Mouse (Mus musculus) gastrocnemius, adult 2 months (tissue): ENCODE measurements at regions not wholly inside any gene's neighbourhood (a gene's known extent, or its start where the extent isn't known, plus 50 kb on each side); places are given as distances from the start of the nearest gene placed in this dataset.

ENCODE experiments used
- DNase-seq: peaks from one replicate; pipeline ENCODE4 v3.0.0; 2022
- H3K27ac ChIP-seq: fragments of 200-600 bp; 2 replicates; pipeline ENCODE4 v1.8.1; 2022; ENCODE audit warnings: mild to moderate bottlenecking
- H3K4me3 ChIP-seq: fragments of 200-600 bp; 2 replicates; pipeline ENCODE4 v1.8.1; 2022; ENCODE audit warnings: mild to moderate bottlenecking, moderate library complexity
- CTCF ChIP-seq: fragments of 200-600 bp; IDR thresholded peaks from 2 replicates; pipeline ENCODE4 v1.8.1; 2022; ENCODE audit warnings: antibody characterized with exemption, mild to moderate bottlenecking, moderate library complexity
- intact Hi-C: fragments of 180-260 bp; cut with DNase I; formaldehyde crosslinking; loops from one replicate; pipeline ENCODE4 v1.15.1; 2025

DNA sequence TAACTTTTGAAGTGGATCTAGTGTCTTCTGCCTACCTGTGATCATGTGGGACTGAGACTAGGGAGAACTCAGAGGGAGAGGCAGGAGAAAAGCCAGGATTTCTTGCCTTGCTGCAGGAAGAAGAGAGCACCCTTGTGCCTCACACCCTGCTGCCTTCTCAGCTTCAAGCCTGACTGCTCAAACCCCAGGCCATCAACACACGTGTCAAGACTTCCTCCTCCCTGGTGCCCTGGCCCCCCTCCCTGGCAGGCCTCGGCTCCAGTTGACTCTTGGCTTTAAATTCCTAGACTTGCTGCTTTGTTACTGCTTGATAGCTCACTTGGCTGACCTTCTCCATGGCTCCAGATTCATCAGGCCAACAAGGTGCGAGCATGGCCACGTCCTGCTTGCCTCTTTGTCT lies 250.1 kb upstream of the Mki67 start:
- no peak overlapping the region for H3K4me3 ChIP-seq
- TF ChIP-seq CTCF, result no peak
- no peak overlapping the region for H3K27ac ChIP-seq
- intact Hi-C loops, result no loop called here
- DNase-seq, result no peak

DNA sequence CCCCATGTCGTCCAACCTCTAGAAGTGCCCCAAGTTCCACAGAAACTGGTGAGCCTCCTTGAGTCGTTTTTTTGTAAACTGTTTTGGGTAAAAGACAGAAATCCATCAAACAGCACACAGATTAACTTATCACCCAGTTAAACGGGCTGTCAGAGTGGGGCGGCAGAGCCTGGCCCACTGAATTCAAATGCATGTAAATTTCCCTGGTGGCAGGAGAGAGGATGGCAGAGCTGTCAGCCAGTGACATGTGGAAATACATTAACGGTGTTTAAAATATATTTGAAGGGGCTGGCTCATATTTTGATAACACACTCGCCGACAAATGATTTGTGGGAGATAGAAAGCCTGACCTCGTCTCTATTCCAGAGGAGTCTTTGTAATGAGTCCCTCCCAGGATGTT lies 252.5 kb upstream of the Mki67 start:
- no peak for TF ChIP-seq CTCF
- Histone ChIP-seq H3K27ac (no peak overlapping the region), H3K4me3 (no peak overlapping the region)
- DNase-seq, result no peak
- intact Hi-C loops, result no loop called here

DNA sequence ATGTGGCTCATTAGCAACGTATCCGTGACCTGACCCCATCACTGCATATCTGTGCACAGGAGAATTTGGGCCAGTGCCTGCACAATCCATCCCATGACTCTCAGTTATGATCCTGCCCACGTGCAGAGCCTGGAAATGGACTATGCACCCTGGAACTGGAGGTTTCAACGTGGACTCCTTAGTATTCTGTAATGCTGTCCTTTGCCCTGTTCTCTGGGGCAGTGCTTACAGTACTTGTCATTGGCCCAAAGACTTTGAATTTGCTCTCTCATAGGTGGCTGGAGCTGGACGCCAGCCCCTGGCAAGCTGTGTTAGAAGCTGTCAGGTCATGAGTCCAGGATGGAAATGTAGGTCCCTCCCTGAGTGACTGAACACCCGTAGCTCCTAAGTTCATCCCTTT lies 269.9 kb upstream of the Mki67 start:
- Histone ChIP-seq H3K27ac (no peak overlapping the region), H3K4me3 (no peak overlapping the region)
- TF ChIP-seq CTCF, result no peak
- DNase-seq, result no peak
- intact Hi-C loops, result no loop called here

DNA sequence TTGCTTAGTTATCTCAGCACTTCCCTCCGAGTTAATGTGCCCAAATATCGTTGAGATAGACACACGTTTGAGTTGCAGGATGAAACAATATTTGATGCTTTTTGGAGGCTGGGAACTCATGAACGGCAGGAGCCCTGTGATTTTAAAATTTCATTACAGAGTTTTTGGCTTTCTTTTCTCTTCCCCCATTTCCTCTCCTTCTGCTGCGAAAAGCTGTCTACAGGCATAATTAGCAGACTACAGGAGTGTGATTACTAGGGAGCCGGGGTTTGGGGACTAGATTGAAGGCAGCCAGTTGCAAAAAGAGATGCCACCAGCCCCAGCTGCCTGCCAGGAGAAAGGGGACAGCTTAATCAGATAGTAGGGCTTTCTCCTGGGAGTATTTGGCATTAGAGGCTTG lies 274.2 kb upstream of the Mki67 start:
- no peak overlapping the region for H3K27ac ChIP-seq
- intact Hi-C loops, result no loop called here
- DNase-seq, result no peak
- TF ChIP-seq CTCF, result no peak
- no peak overlapping the region for H3K4me3 ChIP-seq

DNA sequence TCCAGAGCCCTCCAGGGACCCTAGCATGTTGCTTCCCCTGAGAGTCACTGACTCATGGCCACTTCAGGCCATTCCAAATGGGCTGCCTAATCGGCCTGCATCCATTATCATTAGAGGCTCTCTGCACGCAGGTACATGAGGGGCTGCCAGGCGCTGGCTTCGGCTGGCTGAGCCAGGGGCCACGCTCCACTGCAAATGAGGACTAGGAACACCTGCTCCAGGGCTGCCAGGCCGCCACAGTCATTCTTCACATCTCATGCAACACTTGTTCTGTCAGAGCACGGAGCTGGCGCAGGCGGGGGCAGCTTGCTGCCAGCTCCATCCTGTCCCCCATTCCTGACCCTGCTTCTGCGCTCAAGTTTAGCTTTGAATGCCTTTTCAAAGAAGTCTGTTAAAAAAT lies 280.7 kb upstream of the Mki67 start:
- intact Hi-C loops, result no loop called here
- TF ChIP-seq CTCF, result no peak
- H3K4me3 ChIP-seq, result no peak overlapping the region
- H3K27ac ChIP-seq, result no peak overlapping the region
- no peak for DNase-seq

DNA sequence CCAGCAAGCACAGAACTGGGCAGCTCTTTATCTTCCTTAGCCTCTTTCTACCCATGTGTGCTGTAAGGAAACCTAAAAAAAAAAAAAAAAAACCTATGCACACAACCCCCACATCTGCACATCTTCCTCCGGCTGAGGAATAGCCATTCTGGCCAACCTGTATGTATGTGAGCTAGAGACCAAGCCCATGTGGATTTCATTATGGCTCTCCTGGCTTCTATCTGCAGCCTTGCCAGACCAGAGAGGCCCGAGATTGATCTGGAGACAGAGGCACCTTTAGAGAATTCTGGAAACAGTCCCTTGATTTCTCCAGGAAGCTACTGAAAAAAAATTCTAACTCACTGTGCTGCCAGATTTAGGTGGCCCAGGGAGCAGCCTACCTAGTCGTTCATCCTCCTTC lies 281.5 kb upstream of the Mki67 start:
- intact Hi-C loops, result no loop called here
- no peak overlapping the region for H3K4me3 ChIP-seq

DNA sequence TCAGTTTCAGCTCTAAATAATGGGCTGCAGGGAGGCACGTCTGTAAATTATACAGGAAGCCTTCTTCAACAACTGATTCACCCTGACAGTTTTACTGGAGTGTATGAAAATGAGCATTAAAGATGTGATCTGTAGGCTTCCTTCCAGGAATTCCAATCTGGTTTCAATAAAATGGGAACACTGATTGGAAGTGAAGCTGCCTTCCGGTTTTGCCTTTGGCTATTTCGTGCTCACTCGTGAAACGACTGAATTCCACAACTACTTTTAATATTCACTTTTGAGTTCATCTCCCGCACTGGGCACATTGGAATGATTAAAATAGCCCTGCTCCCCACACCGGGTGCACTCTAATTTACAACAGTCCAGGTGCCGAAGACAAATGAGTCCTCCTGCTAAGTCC lies 286.2 kb upstream of the Mki67 start:
- H3K4me3 ChIP-seq, result 0 out of 2 replicates have a peak overlapping the region, but pooled peaks have one; percentile 13
- H3K27ac ChIP-seq, result no peak overlapping the region
- DNase-seq, result no peak
- TF ChIP-seq CTCF, result no peak
- intact Hi-C loops, result no loop called here

More for the DNA sequence above, 281.5 kb upstream of the Mki67 start:
- no peak for TF ChIP-seq CTCF
- DNase-seq, result no peak
- H3K27ac ChIP-seq, result no peak overlapping the region

DNA sequence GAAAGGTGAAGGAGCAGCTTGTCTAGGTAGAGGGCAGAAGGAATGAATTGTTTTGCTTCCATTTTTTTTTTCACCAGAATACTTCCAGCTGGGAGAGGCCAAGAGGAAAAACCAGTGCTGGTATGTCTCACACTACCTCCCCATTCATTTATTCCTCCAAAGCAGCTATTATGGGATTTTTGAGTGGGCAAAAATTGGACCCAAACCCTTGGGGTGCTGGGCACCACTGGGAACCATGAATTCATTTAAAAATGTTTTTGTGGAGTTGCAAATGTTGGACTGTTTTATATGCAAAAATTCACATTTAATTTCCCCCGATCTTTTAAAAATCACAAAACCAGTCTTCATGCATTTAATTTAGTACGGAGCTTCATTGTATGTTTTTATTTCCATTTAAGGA lies 287.1 kb upstream of the Mki67 start:
- intact Hi-C loops, result no loop called here

DNA sequence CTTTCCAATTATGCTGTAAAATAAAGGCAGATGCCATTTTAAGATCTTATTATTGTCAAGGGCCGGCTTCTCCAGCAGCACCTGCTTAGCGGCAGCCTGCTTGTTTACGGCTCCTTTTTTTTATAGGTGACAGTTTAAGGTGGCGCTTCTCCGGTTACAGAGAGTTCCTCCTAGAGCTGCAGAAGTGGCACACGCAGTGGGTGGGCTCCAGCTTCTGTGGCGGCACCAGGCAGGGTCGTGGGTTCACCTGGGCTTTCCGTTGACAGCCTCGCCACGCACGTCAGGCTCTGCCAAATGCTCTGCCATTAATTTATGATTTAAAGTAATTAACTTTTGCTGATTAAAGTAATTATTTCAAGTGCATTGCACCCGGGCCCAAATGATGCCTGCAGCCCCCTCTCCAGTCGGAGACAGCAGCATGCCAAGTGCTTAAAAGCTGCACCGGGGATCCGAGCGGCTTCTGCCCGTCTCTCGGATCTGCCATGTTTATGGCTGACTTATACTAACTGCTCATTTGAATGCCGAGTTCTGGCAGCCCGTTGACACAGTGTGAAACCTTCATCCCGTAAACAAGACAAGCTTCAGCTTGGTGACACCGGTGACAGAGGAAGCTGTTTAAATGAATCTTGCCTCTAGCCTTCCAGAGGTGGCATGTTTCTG lies 291.8 kb upstream of the Mki67 start:
- Histone ChIP-seq H3K4me3 (peak overlapping the region; percentile 49), H3K27ac (no peak overlapping the region)
- intact Hi-C loops, result no loop called here
- DNase-seq, result no peak
- TF ChIP-seq CTCF, result no peak

More for the DNA sequence above, 287.1 kb upstream of the Mki67 start:
- DNase-seq, result no peak
- TF ChIP-seq CTCF, result no peak
- H3K27ac ChIP-seq, result no peak overlapping the region
- no peak overlapping the region for H3K4me3 ChIP-seq

DNA sequence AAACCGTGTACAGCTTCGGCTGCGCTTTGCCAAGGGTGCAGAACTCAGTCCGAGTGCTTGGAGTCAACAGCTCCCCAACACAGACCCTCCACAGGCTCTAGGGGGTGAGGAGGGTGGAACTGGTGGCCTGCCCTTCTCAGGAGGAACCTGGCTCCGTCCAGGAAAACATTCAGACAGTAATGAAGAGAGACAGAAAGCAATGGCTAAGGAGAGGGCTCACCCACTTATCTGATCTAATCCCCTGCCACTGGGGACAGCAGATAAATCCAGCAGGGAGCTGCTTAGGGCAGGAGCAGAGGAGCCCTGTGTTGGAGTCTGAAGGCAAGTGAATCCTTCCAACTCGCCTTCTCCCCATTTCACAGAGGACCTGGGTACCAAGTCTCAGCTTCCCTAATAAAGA lies 292.3 kb upstream of the Mki67 start:
- Histone ChIP-seq H3K27ac (no peak overlapping the region), H3K4me3 (peak overlapping the region; percentile 49)
- no peak for TF ChIP-seq CTCF
- DNase-seq, result no peak
- intact Hi-C loops, result no loop called here

DNA sequence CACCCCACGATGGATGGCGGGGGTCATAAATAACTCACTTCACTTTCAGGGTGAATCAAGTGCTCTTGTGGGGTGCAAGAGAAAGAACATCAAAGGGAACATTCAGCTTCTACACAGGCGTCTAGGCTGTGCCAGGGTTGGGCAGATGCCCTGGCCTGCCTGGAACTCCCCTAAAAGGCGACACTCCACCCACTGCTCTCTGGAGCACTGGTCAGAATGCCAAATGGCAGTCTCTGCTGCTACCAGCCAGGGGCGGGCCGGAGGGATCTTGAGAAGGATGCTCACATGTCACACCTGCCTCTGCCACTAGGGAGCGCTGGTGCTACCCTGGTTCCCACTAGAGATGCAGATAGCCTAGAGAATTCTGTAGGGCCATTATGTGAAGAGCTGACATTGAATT lies 293.9 kb upstream of the Mki67 start:
- TF ChIP-seq CTCF, result peak; percentile 66
- peak; percentile 80 for DNase-seq
- Histone ChIP-seq H3K4me3 (no peak overlapping the region), H3K27ac (no peak overlapping the region)
- intact Hi-C loops, result no loop called here

DNA sequence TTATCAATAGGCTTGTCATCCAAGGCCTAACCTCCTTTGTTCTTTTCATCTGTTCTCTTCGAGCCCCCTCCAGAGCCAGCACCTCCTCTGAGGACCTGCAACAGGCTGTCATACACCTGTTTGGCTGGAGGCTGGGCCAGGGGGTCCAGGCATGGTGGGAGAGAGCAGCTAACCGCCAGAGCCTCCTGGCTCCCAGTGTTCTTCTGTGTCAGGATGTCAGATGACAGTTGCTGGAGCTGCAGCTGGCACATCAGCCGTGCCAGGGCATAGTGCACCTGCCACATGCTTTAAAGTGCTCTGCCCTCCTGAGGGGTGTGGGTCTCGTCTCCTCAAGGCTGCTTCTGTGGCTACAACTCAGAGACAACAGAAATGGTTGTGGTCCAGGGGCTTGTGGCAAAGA lies 298.5 kb upstream of the Mki67 start:
- TF ChIP-seq CTCF, result no peak
- Histone ChIP-seq H3K27ac (no peak overlapping the region), H3K4me3 (no peak overlapping the region)
- intact Hi-C loops, result no loop called here
- no peak for DNase-seq

DNA sequence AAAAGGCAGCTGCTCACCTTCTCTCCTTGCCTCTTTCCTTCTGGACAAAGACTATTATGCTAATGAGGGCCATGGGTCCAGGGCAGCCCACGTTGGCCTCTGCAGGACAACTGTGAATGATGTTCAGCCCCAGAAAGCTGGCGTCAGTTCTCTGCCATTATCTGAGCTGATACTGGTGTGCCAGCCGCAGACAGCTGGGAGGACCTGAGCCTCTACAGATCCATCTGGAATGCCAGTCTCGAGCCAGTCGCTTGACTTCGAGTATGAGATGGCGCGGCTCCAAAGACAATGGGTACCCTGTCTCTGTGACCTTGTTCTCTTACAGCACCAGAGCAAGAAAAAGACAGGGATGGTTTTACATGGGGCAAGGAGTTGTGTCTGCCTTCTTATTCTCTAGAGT lies 300.8 kb upstream of the Mki67 start:
- no peak for TF ChIP-seq CTCF
- DNase-seq, result no peak
- intact Hi-C loops, result no loop called here
- H3K4me3 ChIP-seq, result no peak overlapping the region
- H3K27ac ChIP-seq, result no peak overlapping the region

DNA sequence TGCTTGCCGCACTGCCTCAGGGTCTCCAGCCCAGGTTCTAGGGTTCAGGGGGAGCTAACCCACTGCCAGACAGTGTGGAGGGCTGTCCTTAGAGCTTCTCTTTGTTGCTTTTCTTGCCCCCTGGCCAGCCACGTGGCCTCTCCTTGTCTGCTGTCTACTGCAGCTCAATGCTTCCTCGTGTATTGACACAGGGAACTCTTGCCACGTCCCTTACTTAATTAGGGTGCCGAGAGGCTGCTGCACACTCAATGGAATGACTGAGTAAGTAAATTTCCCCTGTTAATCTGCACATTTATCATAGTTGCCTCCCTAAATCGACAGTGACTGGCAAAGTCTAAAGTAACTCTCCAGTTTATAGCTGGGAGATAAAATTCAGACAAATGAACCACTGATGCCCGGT lies 304.4 kb upstream of the Mki67 start:
- no peak overlapping the region for H3K4me3 ChIP-seq
- no peak for TF ChIP-seq CTCF
- DNase-seq, result no peak
- H3K27ac ChIP-seq, result no peak overlapping the region
- intact Hi-C loops, result no loop called here
